Mouse (Mus musculus) liver, embryonic 16.5 days (tissue): ENCODE measurements around the gene Lix1l. TPM values are rescaled to one million over a fixed set of nuclear protein-coding genes. Genes with fewer than 3 reads are reported as not detected.

ENCODE experiments used
- ATAC-seq: fragments of 200-750 bp; cut with Nextera tagmentation; 2 replicates; pipeline ENCODE4 v1.8.0; 2017; ENCODE audit warnings: low read depth, mild to moderate bottlenecking, moderate number of reproducible peaks, moderate library complexity
- H3K27ac ChIP-seq: fragments of 300-500 bp; sonication (generic); 2 replicates; pipeline ENCODE4 v1.5.1; 2014; ENCODE audit warnings: mild to moderate bottlenecking, low read length
- H3K27me3 ChIP-seq: fragments of 300-500 bp; sonication (generic); 2 replicates; pipeline ENCODE4 v1.6.1; 2014; ENCODE audit warnings: low read depth, low read length, mixed read lengths; ENCODE audit not compliant: control insufficient read depth, insufficient read depth
- H3K36me3 ChIP-seq: fragments of 300-500 bp; sonication (generic); 2 replicates; pipeline ENCODE4 v1.6.1; 2014; ENCODE audit warnings: mild to moderate bottlenecking; ENCODE audit not compliant: control insufficient read depth, insufficient read depth
- H3K4me1 ChIP-seq: fragments of 300-500 bp; sonication (generic); 2 replicates; pipeline ENCODE4 v1.6.1; 2014; ENCODE audit warnings: low read depth, low read length, mixed read lengths; ENCODE audit not compliant: control insufficient read depth
- H3K4me2 ChIP-seq: fragments of 300-500 bp; sonication (generic); 2 replicates; pipeline ENCODE4 v1.6.1; 2014; ENCODE audit warnings: low read depth, low read length, mixed read lengths
- H3K4me3 ChIP-seq: fragments of 300-500 bp; sonication (generic); 2 replicates; pipeline ENCODE4 v1.5.1; 2014; ENCODE audit warnings: low read depth, mild to moderate bottlenecking, low read length
- H3K9ac ChIP-seq: fragments of 300-500 bp; sonication (generic); 2 replicates; pipeline ENCODE4 v1.6.1; 2014; ENCODE audit warnings: low read depth, low read length
- H3K9me3 ChIP-seq: fragments of 300-500 bp; sonication (generic); replicated peaks from 2 replicates; pipeline ENCODE4 v1.6.1; 2016; ENCODE audit warnings: low read length; ENCODE audit not compliant: control insufficient read depth
- WGBS: fragments of 180-500 bp; shearing (Covaris S2); extraction: QIAGEN DNeasy Blood & Tissue Kit; methylation state at CpG from one replicate; pipeline ENCODE4 v1.1.7; 2014; ENCODE audit not compliant: insufficient replicate concordance; 5-methylcytosine and 5-hydroxymethylcytosine counted together
- polyA plus RNA-seq: library from polyadenylated mRNA; unstranded; fragments of >200 nt; fragmentation: Nextera tagmentation; extraction: Ambion mirVana; gene quantifications from 2 replicates; pipeline ENCODE4 v1.2.1, GENCODE M21; 2015

The Lix1l gene
- polyA plus RNA-seq, 1 experiment from 2014 or later, result 0.68 TPM

GRCm38 (mm10) chr3:96629729-96630600 is 29.0 kb downstream of the Lix1l start, which contains the start of gene Rbm8a:
TSS of gene Rbm8a (plus strand) at chr3:96629933.
- Histone ChIP-seq H3K27ac (peak within 1 kb of the TSS; percentile 77), H3K9ac (peak within 1 kb of the TSS; percentile 84), H3K27me3 (no peaks in the 10 kb centered on the region), H3K4me3 (peak within 1 kb of the TSS; percentile 93), H3K4me1 (peaks cover 22% of the 10 kb centered on the region), H3K4me2 (peak within 1 kb of the TSS; percentile 84), H3K9me3 (no peaks in the 10 kb centered on the region), H3K36me3 (peaks cover 9% of the 10 kb centered on the region)
- under 1% methylated on average over 48 of the region's 48 CpGs for WGBS
- ATAC-seq, result peak; percentile 96

GRCm38 (mm10) chr3:96632058-96632457 is 31.1 kb downstream of the Lix1l start:
- ATAC-seq, result no peak
- peaks cover 9% of the 10 kb centered on the region for H3K36me3 ChIP-seq
- H3K27me3 ChIP-seq, result no peaks in the 10 kb centered on the region
- no peak overlapping the region for H3K4me3 ChIP-seq
- H3K4me1 ChIP-seq, result peaks cover 34% of the 10 kb centered on the region
- no peak overlapping the region for H3K4me2 ChIP-seq
- no peak overlapping the region for H3K9ac ChIP-seq
- no peak overlapping the region for H3K27ac ChIP-seq
- H3K9me3 ChIP-seq, result no peaks in the 10 kb centered on the region

- peaks cover 33% of the 10 kb centered on the region for H3K4me1 ChIP-seq
- no peak overlapping the region for H3K9ac ChIP-seq
- no peaks in the 10 kb centered on the region for H3K9me3 ChIP-seq
- 51% methylated on average over 1 of the region's 1 CpGs for WGBS
- no peak overlapping the region for H3K4me3 ChIP-seq
- ATAC-seq, result no peak
- peaks cover 9% of the 10 kb centered on the region for H3K36me3 ChIP-seq
- H3K27ac ChIP-seq, result no peak overlapping the region
- no peaks in the 10 kb centered on the region for H3K27me3 ChIP-seq
- no peak overlapping the region for H3K4me2 ChIP-seq
Measured at GRCm38 (mm10) chr3:96634015-96634414, 33.1 kb downstream of the Lix1l start.

GRCm38 (mm10) chr3:96634928-96635879 is 34.3 kb downstream of the Lix1l start, which contains the start of the genes Pex11b and Gm42957:
TSS of gene Pex11b (plus strand) at chr3:96635376.
TSS of gene Gm42957 (plus strand) at chr3:96635474.
- Histone ChIP-seq H3K9ac (peak within 1 kb of the TSS; percentile 96), H3K27ac (peak within 1 kb of the TSS; percentile 85), H3K27me3 (no peaks in the 10 kb centered on the region), H3K36me3 (peaks cover 9% of the 10 kb centered on the region), H3K4me2 (peak within 1 kb of the TSS; percentile 83), H3K9me3 (no peaks in the 10 kb centered on the region), H3K4me3 (peak within 1 kb of the TSS; percentile 81), H3K4me1 (peaks cover 32% of the 10 kb centered on the region)
- 2% methylated on average over 60 of the region's 60 CpGs for WGBS
- ATAC-seq, result peak; percentile 88

- Histone ChIP-seq H3K27me3 (no peaks in the 10 kb centered on the region), H3K27ac (peak overlapping the region; percentile 85), H3K4me1 (peaks cover 26% of the 10 kb centered on the region), H3K36me3 (peaks cover 11% of the 10 kb centered on the region), H3K9me3 (no peaks in the 10 kb centered on the region), H3K4me3 (peak overlapping the region; percentile 81), H3K4me2 (peak overlapping the region; percentile 83), H3K9ac (peak overlapping the region; percentile 96)
- 5% methylated on average over 15 of the region's 15 CpGs for WGBS
- ATAC-seq, result peak; percentile 9; the same call in 1 of the 2 replicates
Measured at GRCm38 (mm10) chr3:96635906-96636305, 35.0 kb downstream of the Lix1l start.

- peak overlapping the region; percentile 81 for H3K4me3 ChIP-seq
- peak overlapping the region; percentile 96; the same call in 1 of the 2 replicates for H3K9ac ChIP-seq
- H3K27ac ChIP-seq, result no peak overlapping the region
- H3K4me2 ChIP-seq, result peak overlapping the region; percentile 83
- 45% methylated on average over 11 of the region's 11 CpGs for WGBS
- ATAC-seq, result no peak
- peaks cover 10% of the 10 kb centered on the region for H3K36me3 ChIP-seq
- peaks cover 22% of the 10 kb centered on the region for H3K4me1 ChIP-seq
- no peaks in the 10 kb centered on the region for H3K9me3 ChIP-seq
- H3K27me3 ChIP-seq, result no peaks in the 10 kb centered on the region
Measured at GRCm38 (mm10) chr3:96636448-96636847, 35.5 kb downstream of the Lix1l start.

GRCm38 (mm10) chr3:96639219-96639618 is 38.3 kb downstream of the Lix1l start:
- Histone ChIP-seq H3K4me3 (no peak overlapping the region), H3K4me2 (no peak overlapping the region), H3K4me1 (peaks cover 19% of the 10 kb centered on the region), H3K9ac (no peak overlapping the region), H3K27ac (no peak overlapping the region), H3K36me3 (peaks cover 2% of the 10 kb centered on the region; the same call in 1 of the 2 replicates), H3K9me3 (no peaks in the 10 kb centered on the region), H3K27me3 (no peaks in the 10 kb centered on the region)
- 52% methylated on average over 1 of the region's 1 CpGs for WGBS
- ATAC-seq, result no peak

- ATAC-seq, result no peak
- 76% methylated on average over 7 of the region's 7 CpGs for WGBS
- H3K36me3 ChIP-seq, result peaks cover 2% of the 10 kb centered on the region; the same call in 1 of the 2 replicates
- no peak within 1 kb of the TSS for H3K9ac ChIP-seq
- H3K27me3 ChIP-seq, result no peaks in the 10 kb centered on the region
- H3K9me3 ChIP-seq, result no peaks in the 10 kb centered on the region
- no peak within 1 kb of the TSS for H3K27ac ChIP-seq
- H3K4me1 ChIP-seq, result no peaks in the 10 kb centered on the region
- H3K4me3 ChIP-seq, result no peak within 1 kb of the TSS
- H3K4me2 ChIP-seq, result no peak within 1 kb of the TSS
Measured at GRCm38 (mm10) chr3:96645018-96645649, 44.2 kb downstream of the Lix1l start, which contains the start of gene Itga10. TSS of gene Itga10 (plus strand) at chr3:96645584.
